Mouse (Mus musculus) MEL-GATA-1-ER (cell line): ENCODE results near the gene Defa25.
"Not testable (repeated sequence)": the region's sequence is repeated elsewhere in the genome, so short reads cannot be mapped to it uniquely, and the experiment has no call there.

Source experiments
- DNase-seq: peaks from one replicate; pipeline ENCODE4 v3.0.0-alpha.2; 2012; ENCODE audit warnings: low read depth; ENCODE audit errors: extremely low read depth

Gene Defa25

GRCm38 (mm10) chr8:21084142-21084541 lies at the start of gene Defa25:
Defa25 (plus strand) TSS chr8:21084442.
- not testable (repeated sequence) for DNase-seq

- DNase-seq, result not testable (repeated sequence)
Observed at GRCm38 (mm10) chr8:21054747-21055146, 29.5 kb upstream of the Defa25 start, which contains the start of gene Defa23. Defa23 (plus strand) TSS chr8:21055047.

GRCm38 (mm10) chr8:21064738-21065137 lies 19.5 kb upstream of the Defa25 start, which contains the start of gene Defa35:
Defa35 (plus strand) TSS chr8:21065038.
- DNase-seq, result not testable (repeated sequence)

- DNase-seq, result no peak
Observed at GRCm38 (mm10) chr8:21093106-21093505, 8.9 kb downstream of the Defa25 start.

GRCm38 (mm10) chr8:21095950-21096349 lies 11.7 kb downstream of the Defa25 start, which contains the start of gene Gm14851:
Gm14851 (minus strand) TSS chr8:21096050.
- not testable (repeated sequence) for DNase-seq

- not testable (repeated sequence) for DNase-seq
Observed at GRCm38 (mm10) chr8:21134342-21134741, 50.1 kb downstream of the Defa25 start, which contains the start of gene Defa30. Defa30 (plus strand) TSS chr8:21134642.
